Mouse (Mus musculus) left cerebral cortex, adult 9 months (tissue): ENCODE data around the gene Gm9999.

Source experiments
- DNase-seq, 2 experiments: peaks; one replicate each; pipeline ENCODE4 v3.0.0; 2022; ENCODE audit warnings: low spot score in 2 of 2

Gene Gm9999

GRCm38 (mm10) chr7:46999983-47000643, 16.7 kb downstream of the Gm9999 start:
- no peak for DNase-seq

DNA sequence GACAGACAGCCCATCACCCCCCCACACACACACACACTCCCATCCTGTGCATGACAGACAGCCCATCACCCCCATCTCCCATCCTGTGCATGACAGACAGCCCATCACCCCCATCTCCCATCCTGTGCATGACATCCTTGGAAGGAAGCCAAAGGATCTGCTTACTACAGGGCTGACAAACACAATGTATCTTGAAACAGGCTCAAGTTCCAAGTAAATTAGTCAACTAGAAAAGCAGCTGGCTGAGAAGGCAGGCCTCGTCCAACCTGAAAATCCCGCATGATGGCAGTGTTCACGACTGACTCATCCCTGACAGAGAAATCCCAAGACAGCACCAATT, 17.2 kb downstream of the Gm9999 start:
- DNase-seq: no peak

- DNase-seq: no peak
Measured at GRCm38 (mm10) chr7:47001125-47001899, 17.9 kb downstream of the Gm9999 start.

GRCm38 (mm10) chr7:47001900-47002275, 18.5 kb downstream of the Gm9999 start:
- no peak for DNase-seq

- DNase-seq: no peak
Measured at GRCm38 (mm10) chr7:47003411-47004115, 20.2 kb downstream of the Gm9999 start.

- peak in 1 of 2 experiments; percentile 21 for DNase-seq
Measured at GRCm38 (mm10) chr7:47007109-47007780, 23.9 kb downstream of the Gm9999 start.

- no peak for DNase-seq
Measured at GRCm38 (mm10) chr7:47007818-47008167, 24.4 kb downstream of the Gm9999 start.

DNA sequence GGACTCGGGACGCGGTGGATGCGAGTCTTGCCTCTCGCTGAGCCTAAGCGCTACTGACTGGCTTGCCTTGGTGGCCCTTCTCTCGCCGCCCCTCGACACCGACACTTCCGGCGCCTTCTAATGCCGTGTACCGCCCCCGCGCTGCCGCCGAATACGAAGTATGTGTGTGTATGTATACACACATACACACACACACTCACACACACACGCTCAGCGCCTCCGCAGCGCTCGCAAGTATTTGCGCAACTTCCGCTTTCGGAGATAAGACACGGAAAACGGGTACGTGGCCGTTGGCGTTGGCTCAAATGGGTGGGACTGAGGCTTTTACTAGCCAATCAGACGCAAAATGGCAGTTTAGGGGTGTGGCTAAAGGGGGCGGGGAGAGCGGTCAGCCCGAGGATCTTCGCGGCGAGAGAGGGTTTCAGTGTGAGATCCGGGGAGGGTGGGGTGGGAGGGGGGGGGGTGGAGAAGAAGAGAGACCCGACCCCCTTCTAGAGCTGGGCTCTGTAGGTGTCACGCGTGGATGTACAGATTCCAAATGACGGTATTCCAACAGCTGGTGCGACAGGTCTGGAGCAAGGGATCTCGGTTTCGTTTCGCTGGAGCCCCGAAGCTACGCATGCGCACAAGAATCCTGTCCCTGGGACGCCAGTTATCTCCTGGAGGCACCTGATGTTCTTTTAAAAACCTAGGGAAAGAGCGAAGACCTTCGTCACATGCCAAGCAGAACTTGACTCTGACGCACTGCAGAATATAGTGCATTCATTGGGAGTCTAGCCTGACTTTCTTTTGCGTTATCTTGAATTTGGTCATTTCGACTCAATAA, 25.0 kb downstream of the Gm9999 start, which contains the start of gene Spty2d1:
TSS of gene Spty2d1 (minus strand) at position 244 of the 826 bp plus-strand sequence.
- DNase-seq: peak; percentile 98 to 100

GRCm38 (mm10) chr7:47013131-47013767, 29.9 kb downstream of the Gm9999 start:
- no peak for DNase-seq

GRCm38 (mm10) chr7:47014564-47015389, 31.4 kb downstream of the Gm9999 start:
- DNase-seq: no peak

GRCm38 (mm10) chr7:47015390-47016065, 32.1 kb downstream of the Gm9999 start:
- DNase-seq: peak; percentile 56 to 85

GRCm38 (mm10) chr7:47016602-47017001, 33.2 kb downstream of the Gm9999 start:
- DNase-seq: no peak

DNA sequence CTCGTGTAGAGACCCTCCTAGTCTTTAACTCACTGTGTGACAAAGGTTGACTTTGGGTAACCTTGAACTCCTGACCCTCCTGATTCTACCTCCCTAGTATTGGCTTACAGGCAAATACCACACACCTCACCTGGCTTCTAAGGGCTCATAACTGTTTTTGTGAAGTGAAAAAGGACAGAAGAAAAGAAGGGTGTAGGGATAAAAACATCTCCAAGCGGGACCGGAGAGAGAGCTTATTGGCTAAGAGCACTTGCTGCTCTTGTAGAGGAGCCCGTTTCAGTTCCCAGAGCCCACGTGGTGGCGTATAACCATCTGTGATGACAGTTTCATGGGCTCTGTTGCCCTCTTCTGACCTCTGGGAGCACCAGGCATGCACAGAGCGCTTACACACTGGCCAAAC, 33.8 kb downstream of the Gm9999 start:
- DNase-seq: no peak

DNA sequence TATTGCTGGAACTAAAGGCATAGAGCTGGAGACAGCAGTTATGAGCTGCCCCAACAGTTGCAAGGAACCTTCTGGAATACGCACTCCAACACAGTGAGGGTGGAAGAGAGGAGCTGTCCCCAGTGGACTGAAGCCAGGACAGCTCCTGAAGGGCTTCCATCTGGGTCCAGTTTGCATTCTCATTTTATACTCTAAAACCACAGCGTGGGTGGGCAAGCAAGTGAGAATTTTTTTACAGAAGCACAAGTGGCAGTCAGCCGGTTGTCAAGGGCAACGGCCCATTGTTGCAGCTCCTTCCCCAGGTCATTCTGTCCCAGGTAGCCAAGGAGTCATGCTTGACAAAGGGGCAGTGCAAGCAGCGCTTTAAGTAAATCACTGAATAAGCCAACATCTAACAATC, 36.3 kb downstream of the Gm9999 start:
- peak in 1 of 2 experiments; percentile 69 for DNase-seq

GRCm38 (mm10) chr7:47020956-47021355, 37.6 kb downstream of the Gm9999 start:
- no peak for DNase-seq

DNA sequence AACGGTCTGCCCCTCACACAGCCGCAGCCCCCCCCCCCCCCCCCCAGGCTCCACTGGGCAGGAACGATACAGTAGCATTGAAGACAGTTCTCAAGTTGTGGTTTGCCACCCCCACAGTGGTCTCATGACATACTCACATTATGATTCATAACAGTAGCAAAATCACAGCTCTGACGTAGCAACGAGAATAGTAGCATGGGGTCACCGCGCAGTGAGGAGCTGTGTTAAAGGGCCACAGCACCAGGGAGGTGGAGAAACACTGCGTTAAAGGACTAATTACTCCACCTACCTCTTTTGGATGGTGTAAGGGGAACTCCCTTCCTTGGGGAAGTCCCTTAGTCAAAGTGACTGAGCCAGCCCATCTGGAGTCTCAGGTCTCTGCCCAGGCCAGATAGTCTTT, 39.1 kb downstream of the Gm9999 start:
- DNase-seq: no peak

DNA sequence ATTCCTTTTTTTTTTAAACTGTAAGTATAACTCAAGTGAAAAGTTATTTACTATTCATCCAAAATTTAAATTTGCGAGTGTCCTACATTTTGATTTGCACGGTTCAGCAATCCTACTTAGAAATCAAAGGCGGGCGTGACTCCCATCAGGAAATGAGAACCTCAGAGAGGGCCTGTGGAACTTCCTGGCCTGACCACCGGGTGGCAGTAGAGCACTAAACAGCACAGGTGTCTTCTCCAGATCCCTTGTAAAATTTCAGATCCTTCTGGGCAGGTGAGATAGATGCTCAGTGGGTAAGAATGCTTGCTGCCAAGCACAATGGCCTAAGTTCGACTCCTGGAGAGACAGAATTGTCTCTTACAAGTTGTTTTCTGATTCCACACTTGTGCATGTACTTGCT, 40.1 kb downstream of the Gm9999 start:
- peak in 1 of 2 experiments; percentile 89 for DNase-seq

- DNase-seq: no peak
Measured at GRCm38 (mm10) chr7:47024454-47024853, 41.1 kb downstream of the Gm9999 start.

DNA sequence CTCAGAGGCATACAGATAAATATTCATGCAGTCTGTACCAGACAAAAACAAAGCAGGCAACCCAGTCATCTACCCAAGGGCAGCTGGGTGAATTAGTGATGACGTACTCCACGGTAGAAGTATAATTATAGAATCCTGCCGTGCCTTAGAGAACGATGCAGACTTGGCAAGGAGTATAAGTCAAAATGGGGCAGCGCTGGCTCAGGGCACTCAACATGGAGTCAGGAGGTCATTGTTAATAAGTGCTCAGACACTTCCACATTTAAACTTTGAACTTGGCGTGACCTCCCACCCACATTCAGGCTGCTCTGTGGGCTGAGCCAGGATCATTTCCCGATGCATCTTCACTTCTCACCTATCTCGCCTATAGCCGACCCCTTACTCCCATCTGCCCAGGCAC, 42.0 kb downstream of the Gm9999 start:
- DNase-seq: no peak
